Mouse (Mus musculus): ENCODE data around the gene Adgrg1.
A peak's percentile ranks its signal among the peaks of the same experiment; 100 is the strongest.
"Not testable (repeated sequence)": the region's sequence is repeated elsewhere in the genome, so short reads cannot be mapped to it uniquely, and the experiment has no call there.

The Adgrg1 gene

GRCm38 (mm10) chr8:94996899-94997856 lies 22.6 kb downstream of the Adgrg1 start:
- peak in 1 of 2 experiments; percentile 48 for DNase-seq

DNA sequence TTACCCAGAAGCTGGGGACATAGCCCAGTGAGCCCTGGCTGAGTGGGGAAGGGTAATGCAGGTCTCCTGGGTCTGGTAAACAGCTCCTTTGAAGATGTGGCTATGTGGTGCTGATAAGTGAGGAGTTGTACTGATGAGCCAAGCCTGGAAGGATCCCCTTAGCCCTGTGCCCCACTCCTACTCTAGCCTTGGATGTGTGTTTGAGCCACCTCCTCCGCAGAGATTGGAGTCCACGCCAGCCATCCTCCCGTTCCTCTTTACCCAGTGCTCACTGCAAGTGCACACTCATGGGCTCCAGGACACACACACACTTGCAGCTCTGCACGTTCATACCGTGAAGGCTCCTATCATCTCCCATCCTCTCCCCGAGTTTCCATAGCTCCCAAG lies 23.3 kb downstream of the Adgrg1 start:
- DNase-seq, result no peak

DNA sequence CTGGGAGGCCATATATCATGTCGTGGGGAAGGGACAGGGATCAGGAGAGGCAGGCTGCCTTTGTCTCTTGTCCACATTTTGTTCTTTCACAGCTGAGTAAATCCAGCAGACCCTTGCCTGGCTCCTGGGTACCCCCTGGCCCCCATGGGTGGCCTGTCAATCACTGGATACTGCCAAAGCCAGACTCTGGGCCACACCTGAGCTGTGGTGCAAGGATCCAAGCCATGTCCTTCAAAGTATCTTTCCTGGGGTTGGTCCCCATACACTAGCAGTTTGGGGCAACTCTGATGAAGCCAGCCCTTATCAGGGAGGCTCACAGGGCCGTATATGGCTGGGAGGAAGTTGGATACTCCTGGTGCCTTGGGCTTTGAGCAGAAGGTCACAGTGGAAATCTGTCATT lies 23.9 kb downstream of the Adgrg1 start:
- no peak for DNase-seq

DNA sequence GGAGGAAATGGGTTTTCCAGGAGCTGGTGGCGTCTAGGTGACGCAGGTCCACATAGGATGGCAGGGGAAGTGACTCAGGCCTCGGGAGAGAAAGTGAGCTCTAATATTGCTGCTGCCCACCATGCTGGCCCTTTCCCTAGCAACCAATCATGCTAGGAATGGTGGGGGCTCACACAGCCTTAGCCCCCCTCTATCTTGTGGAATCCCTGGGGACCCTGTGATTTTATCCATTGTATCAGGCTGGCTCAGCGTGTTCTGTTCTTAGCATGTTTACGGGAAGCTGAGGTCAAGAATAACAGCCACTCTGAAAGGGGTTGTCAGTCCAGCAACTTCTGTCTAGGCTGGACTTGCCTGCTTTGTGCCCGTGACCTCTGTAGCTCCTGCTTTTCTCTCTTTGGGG lies 24.5 kb downstream of the Adgrg1 start:
- no peak for DNase-seq

GRCm38 (mm10) chr8:94999956-95000355 lies 25.4 kb downstream of the Adgrg1 start:
- no peak for DNase-seq

- no peak for DNase-seq
Measured at GRCm38 (mm10) chr8:95000684-95001083, 26.1 kb downstream of the Adgrg1 start.

GRCm38 (mm10) chr8:95001165-95001564 lies 26.6 kb downstream of the Adgrg1 start:
- no peak for DNase-seq

DNA sequence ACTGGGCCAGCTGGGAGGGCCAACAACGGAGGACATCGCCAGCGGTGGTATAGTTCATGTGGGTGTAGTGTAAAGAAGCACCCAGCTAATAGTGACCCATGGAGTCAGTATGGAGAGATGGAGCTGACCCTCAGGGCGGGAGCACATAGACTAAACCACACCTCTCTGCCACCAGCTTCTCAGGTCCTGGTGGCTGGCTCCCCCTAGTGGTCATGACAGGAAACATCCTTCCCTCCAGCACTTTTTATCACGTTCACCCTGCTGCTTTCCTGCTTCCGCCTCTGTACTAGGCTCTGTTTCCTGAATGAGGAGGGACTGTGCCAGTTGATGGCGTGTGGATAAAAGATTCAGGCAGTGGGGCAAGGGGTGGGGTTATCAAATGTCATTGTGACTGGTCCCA lies 27.1 kb downstream of the Adgrg1 start:
- DNase-seq, result peak; percentile 77 to 83

DNA sequence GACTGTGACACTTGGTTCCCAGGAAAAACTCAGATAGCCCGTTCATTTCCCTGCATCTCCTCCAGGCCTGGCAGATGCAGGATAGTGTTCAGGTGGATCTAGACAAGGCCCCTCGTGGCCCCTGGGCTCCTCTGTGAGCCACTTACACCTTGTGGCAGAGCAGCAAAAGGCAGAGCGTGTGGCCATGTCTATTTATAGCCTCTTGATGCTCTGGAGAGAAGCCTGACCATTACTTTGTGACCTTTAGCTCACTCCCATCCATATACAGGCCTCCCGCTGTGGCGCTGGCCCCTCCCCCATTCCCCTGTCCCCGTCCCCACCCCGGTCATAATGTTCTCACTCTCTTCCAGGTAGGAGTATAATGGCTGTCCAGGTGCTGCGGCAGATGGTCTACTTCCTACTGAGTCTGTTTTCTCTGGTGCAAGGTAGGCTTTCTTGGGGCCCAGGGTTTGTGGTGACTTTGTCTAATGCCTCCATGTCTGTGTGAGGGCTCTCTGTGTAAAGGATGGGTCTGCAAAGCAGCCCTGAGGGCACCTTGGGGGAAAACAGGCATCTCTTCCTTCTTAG lies 27.6 kb downstream of the Adgrg1 start:
- peak in 1 of 2 experiments; percentile 45 for DNase-seq

GRCm38 (mm10) chr8:95012442-95012919 lies 37.9 kb downstream of the Adgrg1 start:
- DNase-seq, result no peak

DNA sequence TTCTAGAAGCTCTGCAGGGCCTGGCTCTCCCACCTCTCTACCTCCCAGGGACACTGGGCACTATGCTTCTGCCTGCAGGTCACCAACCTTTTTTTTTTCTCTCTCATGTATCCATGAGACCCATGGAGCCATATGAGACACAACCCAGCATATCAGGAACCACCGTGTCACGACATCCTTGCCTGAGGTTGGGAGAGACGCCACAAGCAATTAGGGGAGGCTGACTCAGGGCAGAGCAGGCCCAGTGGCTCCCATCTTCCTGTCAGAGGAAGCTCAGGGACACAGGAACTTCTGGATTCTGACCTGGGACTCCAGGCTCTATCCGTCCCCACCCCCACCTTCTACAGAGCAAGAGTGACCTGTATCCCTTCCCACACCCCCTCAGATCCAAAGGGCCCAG lies 41.3 kb downstream of the Adgrg1 start:
- DNase-seq, result no peak

DNA sequence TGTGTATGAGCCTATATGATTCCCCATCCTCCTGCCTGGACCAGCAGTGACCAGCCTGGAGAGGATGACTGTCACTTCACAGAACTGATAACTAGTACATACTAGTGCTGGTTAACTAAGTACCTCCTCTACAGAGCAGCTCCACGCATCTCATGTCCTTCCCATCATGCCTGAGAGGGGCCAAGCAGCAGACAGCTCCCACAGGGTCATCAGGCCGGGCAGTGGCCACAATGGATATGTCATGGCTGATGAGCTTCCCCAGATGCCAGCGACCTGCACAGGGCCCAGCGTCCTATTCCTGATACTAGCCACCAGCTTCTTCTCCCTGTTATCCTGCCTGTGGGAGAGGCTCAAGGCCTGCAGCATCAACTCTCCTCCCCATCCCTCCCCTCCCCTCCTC lies 42.1 kb downstream of the Adgrg1 start:
- no peak for DNase-seq

GRCm38 (mm10) chr8:95017451-95017850 lies 42.9 kb downstream of the Adgrg1 start, which contains the start of gene Adgrg3:
Gene Adgrg3 (plus strand): TSS chr8:95017692.
- no peak for DNase-seq

GRCm38 (mm10) chr8:95017969-95018635 lies 43.6 kb downstream of the Adgrg1 start:
- no peak for DNase-seq

DNA sequence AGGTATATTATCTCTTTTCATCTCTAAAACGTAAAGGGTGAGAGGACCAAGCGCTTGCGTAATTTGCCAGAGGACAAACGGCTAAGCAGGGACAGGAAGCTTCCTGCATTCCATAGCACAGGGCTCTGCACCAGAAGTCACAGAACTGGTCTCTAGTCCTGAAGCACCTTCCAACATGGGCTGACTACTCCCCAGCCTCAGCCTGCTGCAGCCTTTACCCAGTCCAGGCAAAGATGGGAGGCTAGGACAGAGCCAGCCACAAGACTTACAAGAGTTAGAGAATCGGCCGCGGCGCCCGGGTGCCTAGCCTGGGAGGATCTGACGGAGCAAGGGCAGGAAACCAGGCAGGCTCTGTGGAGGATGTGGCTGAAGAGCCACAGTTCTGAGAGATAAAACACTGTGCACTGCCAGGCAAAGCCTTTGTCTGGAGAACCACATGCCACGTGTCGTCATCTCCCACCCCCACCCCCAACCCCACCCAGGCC lies 45.8 kb downstream of the Adgrg1 start:
- no peak for DNase-seq

DNA sequence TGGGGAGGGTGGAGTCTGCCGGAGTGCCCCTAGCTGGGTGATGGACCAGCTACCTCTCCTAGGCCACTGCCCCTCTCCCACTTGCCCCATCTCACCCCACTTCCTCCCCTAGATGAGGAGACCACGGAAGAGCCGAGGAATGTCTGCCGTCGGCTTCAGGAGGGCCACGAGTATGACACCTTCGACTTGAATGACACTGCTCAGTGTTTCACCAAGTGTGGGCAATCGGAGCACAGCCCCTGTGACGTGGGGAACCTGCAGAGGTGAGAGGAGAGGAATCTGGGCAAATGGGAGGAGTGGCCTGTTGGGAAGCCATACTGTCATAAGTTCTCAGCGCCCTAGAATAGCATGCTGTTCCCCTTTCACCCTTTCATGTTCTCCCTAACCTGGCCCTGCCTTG lies 46.3 kb downstream of the Adgrg1 start:
- DNase-seq, result no peak

GRCm38 (mm10) chr8:95023201-95023600 lies 48.6 kb downstream of the Adgrg1 start:
- DNase-seq, result no peak

DNA sequence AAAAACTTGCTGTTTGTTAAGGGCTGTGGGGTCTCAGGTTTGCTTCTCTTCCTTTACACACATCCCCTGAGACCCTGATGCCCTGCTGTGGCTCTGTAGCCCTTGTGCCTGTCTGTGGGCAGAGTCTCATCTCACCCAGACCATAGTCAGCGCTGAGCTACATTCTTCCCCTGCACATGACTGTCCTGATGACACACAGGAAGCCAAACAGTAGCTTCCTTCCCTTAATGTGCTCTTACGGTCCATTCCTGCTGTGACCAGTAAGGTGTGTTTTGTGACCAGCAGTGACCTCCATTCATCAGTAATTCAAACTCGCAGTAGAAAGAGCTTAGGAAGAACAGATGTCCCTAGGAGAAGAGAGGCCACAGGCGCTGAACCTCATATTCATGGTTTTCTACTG lies 49.8 kb downstream of the Adgrg1 start:
- no peak for DNase-seq

DNA sequence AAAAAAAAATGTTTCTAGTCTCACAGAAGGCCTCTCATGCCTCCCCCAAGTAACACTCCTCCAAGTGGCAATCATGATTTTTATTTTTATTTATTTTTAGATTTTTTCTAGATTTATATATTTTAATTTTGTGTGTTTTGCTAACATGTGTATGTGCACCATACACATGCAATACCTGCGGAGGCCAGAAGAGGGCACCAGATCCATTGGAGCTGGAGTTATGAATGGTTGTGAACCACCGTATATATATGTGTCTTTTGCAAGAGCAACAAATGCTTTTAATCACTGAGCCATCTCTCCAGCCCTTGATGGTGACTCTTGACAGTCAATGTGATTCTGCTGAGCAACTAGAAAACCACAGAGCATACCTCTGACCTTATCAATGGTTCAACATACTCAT lies 50.9 kb downstream of the Adgrg1 start:
- DNase-seq, result peak in 1 of 2 experiments; percentile 51

DNA sequence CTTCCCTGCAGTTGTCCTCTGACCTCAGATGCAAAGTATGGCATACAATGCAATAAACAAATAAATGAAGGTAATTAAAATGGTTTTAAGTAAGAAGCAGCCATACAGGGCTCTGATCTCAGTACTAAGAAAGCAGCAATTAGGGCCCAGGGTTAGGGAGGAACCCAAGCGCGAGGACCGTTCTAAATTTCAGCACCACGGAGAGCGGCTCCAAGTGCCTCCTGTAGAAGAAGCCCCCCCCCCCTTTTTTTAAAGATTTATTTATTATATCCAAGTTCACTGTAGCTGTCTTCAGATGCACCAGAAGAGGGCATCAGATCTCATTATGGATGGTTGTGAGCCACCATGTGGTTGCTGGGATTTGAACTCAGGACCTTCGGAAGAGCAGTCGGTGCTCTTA lies 53.8 kb downstream of the Adgrg1 start:
- DNase-seq, result not testable (repeated sequence)

DNA sequence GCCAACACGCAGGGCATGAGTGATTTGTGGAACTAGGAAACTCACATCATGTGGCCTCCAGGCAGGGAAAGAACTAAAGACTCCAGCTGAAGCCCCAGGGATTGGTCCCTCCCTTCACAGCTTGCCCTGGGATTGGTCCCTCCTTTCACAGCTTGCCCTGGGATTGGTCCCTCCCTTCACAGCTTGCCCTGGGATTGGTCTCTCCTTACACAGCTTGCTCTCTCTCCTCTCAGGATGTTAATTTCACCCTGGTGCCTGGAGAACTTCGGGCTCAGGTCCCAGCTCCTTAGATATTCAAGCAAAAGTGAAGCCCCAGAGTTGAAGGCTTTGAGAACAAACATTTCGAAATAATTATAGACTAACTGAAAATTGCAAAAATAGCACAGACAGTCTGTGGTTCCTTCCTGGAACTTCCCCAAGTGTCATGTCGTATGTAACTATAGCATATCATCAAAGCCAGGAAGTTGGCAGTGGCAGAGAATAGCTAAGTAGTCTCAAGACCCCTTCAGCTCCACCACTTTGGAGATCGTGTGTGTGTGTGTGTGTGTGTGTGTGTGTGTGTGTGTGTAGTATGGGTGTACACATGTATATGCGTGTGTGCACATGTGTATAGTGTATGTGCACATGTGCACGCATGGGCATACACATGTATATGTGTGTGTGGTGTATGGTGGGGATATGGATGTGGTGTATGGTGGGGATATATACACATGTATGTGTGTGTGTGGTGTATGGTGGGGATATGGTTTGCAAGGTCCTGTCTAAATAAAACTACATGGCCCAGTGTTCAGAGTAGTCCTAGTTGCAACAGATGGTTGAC lies 62.8 kb downstream of the Adgrg1 start:
- no peak for DNase-seq
